Mouse (Mus musculus) liver, embryonic 15.5 days (tissue): ENCODE results near the gene Iscu. TPM values are rescaled to one million over a fixed set of nuclear protein-coding genes. Genes with fewer than 3 reads are reported as not detected.
"Not testable (repeated sequence)": the region's sequence is repeated elsewhere in the genome, so short reads cannot be mapped to it uniquely, and the experiment has no call there.

Source experiments
- ATAC-seq: fragments of 200-750 bp; cut with Nextera tagmentation; 2 replicates; pipeline ENCODE4 v1.8.0; 2017; ENCODE audit warnings: moderate number of reproducible peaks, mild to moderate bottlenecking, moderate library complexity; ENCODE audit not compliant: insufficient read depth
- H3K27ac ChIP-seq: fragments of 300-500 bp; sonication (generic); replicated peaks from 2 replicates; pipeline ENCODE4 v1.5.1; 2015; ENCODE audit warnings: mild to moderate bottlenecking, inconsistent platforms
- H3K27me3 ChIP-seq: fragments of 300-500 bp; sonication (generic); 2 replicates; pipeline ENCODE4 v1.6.1; 2015; ENCODE audit warnings: mild to moderate bottlenecking, inconsistent platforms
- H3K36me3 ChIP-seq: fragments of 300-500 bp; sonication (generic); replicated peaks from 2 replicates; pipeline ENCODE4 v1.6.1; 2015; ENCODE audit warnings: moderate library complexity, mild to moderate bottlenecking, inconsistent platforms
- H3K4me1 ChIP-seq: fragments of 300-500 bp; sonication (generic); replicated peaks from 2 replicates; pipeline ENCODE4 v1.6.1; 2015; ENCODE audit warnings: inconsistent platforms
- H3K4me2 ChIP-seq: fragments of 300-500 bp; sonication (generic); 2 replicates; pipeline ENCODE4 v1.6.1; 2015; ENCODE audit warnings: moderate library complexity, mild to moderate bottlenecking, inconsistent platforms
- H3K4me3 ChIP-seq: fragments of 300-500 bp; sonication (generic); replicated peaks from 2 replicates; pipeline ENCODE4 v1.5.1; 2015; ENCODE audit warnings: mild to moderate bottlenecking, inconsistent platforms
- H3K9ac ChIP-seq: fragments of 300-500 bp; sonication (generic); 2 replicates; pipeline ENCODE4 v1.6.1; 2015; ENCODE audit warnings: moderate library complexity, mild to moderate bottlenecking, inconsistent platforms
- H3K9me3 ChIP-seq: fragments of 300-500 bp; sonication (generic); replicated peaks from 2 replicates; pipeline ENCODE4 v1.6.1; 2016; ENCODE audit warnings: inconsistent platforms
- WGBS: fragments of 180-500 bp; shearing (Covaris S2); methylation state at CpG from one replicate; pipeline ENCODE4 v1.1.7; 2015; ENCODE audit warnings: mixed read lengths; ENCODE audit not compliant: insufficient replicate concordance; 5-methylcytosine and 5-hydroxymethylcytosine counted together
- polyA plus RNA-seq: library from polyadenylated mRNA; unstranded; fragments of >200 nt; fragmentation: Nextera tagmentation; extraction: Ambion mirVana; gene quantifications from 2 replicates; pipeline ENCODE4 v1.2.1, GENCODE M21; 2015

The Iscu gene
- polyA plus RNA-seq, 1 experiment from 2014 or later = 79.1 TPM

DNA sequence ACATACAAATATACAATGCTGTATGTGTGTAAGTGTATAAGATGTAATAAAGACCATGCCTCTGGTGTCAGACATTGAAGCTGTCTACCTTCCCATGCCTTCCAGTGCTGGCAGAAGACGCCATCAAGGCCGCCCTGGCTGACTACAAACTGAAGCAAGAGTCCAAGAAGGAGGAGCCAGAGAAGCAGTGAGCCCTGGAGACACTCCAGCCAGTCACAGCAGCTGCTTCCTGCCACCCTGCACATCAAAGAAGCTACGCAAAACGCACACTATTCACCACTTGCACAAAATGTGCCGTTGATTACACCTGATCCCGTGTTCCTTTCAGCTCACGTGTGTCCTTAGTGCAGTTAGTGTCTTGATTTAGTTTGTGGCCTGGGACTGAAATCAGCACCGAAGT lies 5.2 kb downstream of the Iscu start:
- not testable (repeated sequence) for H3K4me2 ChIP-seq, H3K27ac ChIP-seq, H3K4me3 ChIP-seq, H3K27me3 ChIP-seq, H3K9ac ChIP-seq, ATAC-seq, H3K9me3 ChIP-seq
- WGBS = 90% methylated on average over 8 of the region's 8 CpGs
- Histone ChIP-seq H3K4me1 (peaks cover 17% of the 10 kb centered on the region), H3K36me3 (peaks cover 47% of the 10 kb centered on the region)

DNA sequence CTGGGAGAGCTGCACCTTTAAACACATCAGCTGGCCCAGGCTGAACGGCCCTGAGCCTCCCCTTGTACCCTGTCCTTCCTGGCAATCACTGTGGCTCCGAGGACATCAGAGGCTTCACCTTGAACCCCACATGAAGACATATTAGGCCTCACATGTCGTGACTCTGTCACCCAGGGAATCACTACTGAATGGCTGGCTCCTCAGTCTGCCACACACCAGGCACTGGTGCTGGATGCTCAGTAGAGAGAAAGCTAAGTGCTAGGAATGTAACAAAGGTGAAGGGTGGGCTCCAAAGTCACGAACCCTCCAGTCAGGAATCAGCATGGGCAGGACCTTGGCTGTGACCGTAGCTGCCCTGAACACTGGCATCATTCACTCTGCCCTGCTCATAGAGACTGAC lies 7.0 kb downstream of the Iscu start:
- WGBS = 60% methylated on average over 5 of the region's 5 CpGs
- Histone ChIP-seq H3K27ac (no peak overlapping the region), H3K9me3 (no peaks in the 10 kb centered on the region), H3K4me3 (no peak overlapping the region), H3K4me2 (no peak overlapping the region), H3K4me1 (peaks cover 3% of the 10 kb centered on the region; the same call in 1 of the 2 replicates), H3K9ac (no peak overlapping the region), H3K36me3 (peaks cover 41% of the 10 kb centered on the region), H3K27me3 (peaks cover 16% of the 10 kb centered on the region)
- ATAC-seq = no peak

DNA sequence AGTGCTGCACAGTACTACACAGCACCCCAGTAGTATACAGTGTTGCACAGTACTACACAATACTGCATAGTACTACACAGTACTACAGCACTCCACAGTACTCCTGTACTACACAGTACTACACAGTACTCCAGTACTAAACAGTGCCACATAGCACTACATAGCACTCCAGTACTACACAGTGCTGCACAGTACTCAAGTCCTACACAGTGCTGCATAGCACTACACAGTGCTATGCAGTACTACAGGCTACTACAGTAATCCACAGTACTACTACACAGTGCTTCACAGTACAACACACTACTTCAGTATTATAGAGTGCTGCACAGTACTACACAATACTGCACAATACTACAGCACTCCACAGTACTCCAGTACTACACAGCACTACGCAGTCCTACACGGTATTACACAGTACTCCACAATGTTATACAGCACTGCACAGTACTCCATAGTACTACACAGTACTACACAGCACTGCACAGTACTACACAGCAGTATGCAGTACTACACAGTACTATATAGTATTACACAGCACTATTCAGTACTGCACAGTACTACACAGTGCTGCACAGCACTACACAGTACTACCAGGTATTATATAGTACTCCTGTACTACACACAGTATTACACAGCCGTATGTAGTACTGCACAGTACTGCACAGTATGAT lies 7.7 kb downstream of the Iscu start:
- 79% methylated on average over 3 of the region's 3 CpGs for WGBS
- H3K9me3 ChIP-seq = no peaks in the 10 kb centered on the region
- no peak for ATAC-seq
- no peak overlapping the region for H3K4me2 ChIP-seq
- no peak overlapping the region for H3K9ac ChIP-seq
- peaks cover 3% of the 10 kb centered on the region; the same call in 1 of the 2 replicates for H3K4me1 ChIP-seq
- peaks cover 16% of the 10 kb centered on the region for H3K27me3 ChIP-seq
- H3K36me3 ChIP-seq = peaks cover 35% of the 10 kb centered on the region
- no peak overlapping the region for H3K4me3 ChIP-seq
- H3K27ac ChIP-seq = no peak overlapping the region

DNA sequence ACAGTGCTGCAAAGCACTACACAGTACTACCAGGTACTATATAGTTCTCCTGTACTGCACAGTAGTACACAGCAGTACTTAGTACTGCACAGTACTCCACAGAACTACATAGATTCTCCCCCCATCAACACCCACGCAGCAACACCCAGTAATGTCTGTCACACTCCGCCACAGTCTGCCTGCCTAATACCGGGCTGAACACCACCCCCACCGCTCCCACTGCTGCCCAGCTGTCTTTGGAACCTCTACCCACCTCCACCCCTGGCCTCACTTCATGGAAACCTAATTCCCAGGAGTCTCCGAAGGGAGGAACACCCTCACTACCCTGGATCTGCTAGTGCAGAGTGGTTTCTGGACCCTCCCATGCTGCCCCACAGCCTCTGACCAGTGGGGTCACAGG lies 8.2 kb downstream of the Iscu start:
- peaks cover 29% of the 10 kb centered on the region for H3K36me3 ChIP-seq
- H3K4me1 ChIP-seq = peaks cover 3% of the 10 kb centered on the region; the same call in 1 of the 2 replicates
- no peak overlapping the region for H3K27ac ChIP-seq
- H3K4me3 ChIP-seq = no peak overlapping the region
- no peak overlapping the region for H3K4me2 ChIP-seq
- no peak overlapping the region for H3K9ac ChIP-seq
- H3K27me3 ChIP-seq = peaks cover 16% of the 10 kb centered on the region
- ATAC-seq = no peak
- WGBS = 76% methylated on average over 5 of the region's 5 CpGs
- H3K9me3 ChIP-seq = no peaks in the 10 kb centered on the region

DNA sequence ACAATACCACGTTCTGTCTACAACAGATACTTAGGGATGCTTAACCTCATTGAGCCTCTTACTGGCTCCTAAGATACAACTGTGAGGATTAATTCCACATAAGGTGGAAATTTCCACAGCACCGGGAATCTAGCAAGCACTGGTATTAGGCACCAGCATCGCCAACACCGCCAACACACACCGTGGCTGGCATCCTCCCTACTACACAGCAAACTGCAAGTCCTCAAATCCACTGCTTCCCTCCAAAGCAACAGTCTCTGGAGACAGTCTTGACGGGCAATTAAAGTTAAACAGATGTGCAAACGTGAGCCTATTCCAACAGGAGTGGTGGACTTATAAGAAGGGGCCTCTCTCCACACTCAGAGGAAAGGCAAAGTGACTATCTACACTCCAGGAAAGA lies 8.7 kb downstream of the Iscu start:
- H3K27ac ChIP-seq = no peak overlapping the region
- no peak for ATAC-seq
- H3K4me2 ChIP-seq = no peak overlapping the region
- WGBS = 67% methylated on average over 7 of the region's 7 CpGs
- no peaks in the 10 kb centered on the region for H3K9me3 ChIP-seq
- H3K9ac ChIP-seq = no peak overlapping the region
- H3K4me3 ChIP-seq = no peak overlapping the region
- H3K27me3 ChIP-seq = peaks cover 16% of the 10 kb centered on the region
- peaks cover 3% of the 10 kb centered on the region; the same call in 1 of the 2 replicates for H3K4me1 ChIP-seq
- H3K36me3 ChIP-seq = peaks cover 25% of the 10 kb centered on the region

DNA sequence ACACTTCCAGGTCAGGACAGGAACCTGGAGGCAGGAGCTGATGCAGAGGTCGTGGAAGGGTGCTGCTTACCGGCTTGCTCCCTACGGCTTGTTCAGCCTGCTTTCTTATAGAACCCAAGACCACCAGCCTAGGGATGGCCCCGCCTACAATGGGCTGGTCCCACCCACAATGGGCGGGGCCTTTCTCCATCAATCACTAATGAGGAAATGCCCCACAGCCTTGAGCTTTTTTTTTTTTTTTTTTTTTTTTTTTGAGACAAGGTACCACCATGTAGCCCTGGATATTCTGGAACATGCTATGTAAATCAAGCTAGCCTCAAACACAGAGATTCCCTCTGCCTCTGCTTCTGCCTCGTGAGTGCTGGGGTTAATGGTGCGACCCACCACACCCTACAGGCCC lies 9.3 kb downstream of the Iscu start:
- WGBS = 64% methylated on average over 7 of the region's 7 CpGs
- H3K4me2 ChIP-seq = no peak overlapping the region
- H3K4me3 ChIP-seq = no peak overlapping the region
- no peak overlapping the region for H3K9ac ChIP-seq
- H3K27ac ChIP-seq = no peak overlapping the region
- no peaks in the 10 kb centered on the region for H3K9me3 ChIP-seq
- H3K4me1 ChIP-seq = 0 out of 2 replicates have a peak, but pooled peaks cover 3% of the 10 kb centered on the region
- H3K36me3 ChIP-seq = peaks cover 18% of the 10 kb centered on the region
- no peak for ATAC-seq
- H3K27me3 ChIP-seq = peaks cover 16% of the 10 kb centered on the region

DNA sequence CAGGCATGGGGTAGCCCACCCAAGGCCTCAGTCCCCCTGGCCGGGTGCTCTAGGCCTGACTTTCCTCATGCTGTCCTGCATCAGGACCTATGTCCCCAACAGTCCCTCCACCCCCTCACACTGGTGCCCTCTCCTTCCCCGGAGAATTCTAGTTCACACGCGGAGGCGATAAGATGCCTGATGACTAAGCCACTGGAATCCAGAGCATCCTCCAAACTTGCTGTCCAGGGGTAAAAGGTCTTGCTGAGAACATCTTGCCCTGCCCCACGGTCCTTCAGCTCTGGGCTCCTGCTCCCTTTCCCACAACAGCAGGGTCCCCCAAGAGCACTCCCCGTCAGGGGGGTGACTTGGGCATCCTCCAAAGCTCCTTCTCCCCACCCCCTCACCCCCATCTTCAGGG lies 10.1 kb downstream of the Iscu start:
- Histone ChIP-seq H3K9ac (no peak overlapping the region), H3K27ac (no peak overlapping the region), H3K4me2 (no peak overlapping the region), H3K27me3 (peaks cover 16% of the 10 kb centered on the region), H3K4me1 (0 out of 2 replicates have a peak, but pooled peaks cover 6% of the 10 kb centered on the region), H3K4me3 (no peak overlapping the region), H3K36me3 (peaks cover 11% of the 10 kb centered on the region; the same call in 1 of the 2 replicates), H3K9me3 (no peaks in the 10 kb centered on the region)
- WGBS = 71% methylated on average over 7 of the region's 7 CpGs
- ATAC-seq = no peak

DNA sequence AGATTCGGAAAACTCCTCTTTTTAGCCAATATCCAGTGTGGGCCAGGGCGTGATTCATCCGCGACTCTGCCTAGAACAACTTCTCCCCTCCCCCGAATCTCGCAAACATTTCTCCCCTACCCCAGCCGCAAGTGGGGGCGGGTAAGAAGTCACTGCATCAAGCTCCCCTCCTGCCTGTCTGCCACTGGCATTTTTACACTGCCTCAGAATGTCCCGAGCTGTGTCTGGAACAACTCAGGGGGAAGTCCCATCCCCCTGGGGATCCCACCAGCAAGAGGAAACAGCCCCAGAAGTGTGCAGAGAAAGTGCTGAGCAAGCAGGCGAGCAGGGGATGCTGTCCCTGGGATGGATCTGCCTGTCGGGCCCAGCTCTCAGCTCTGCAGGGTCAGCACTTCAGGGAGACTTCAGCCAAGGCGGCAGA lies 11.0 kb downstream of the Iscu start:
- Histone ChIP-seq H3K27ac (0 out of 2 replicates have a peak overlapping the region, but pooled peaks have one; percentile 9), H3K27me3 (peaks cover 16% of the 10 kb centered on the region), H3K4me2 (no peak overlapping the region), H3K4me1 (peaks cover 6% of the 10 kb centered on the region; the same call in 1 of the 2 replicates), H3K36me3 (peaks cover 2% of the 10 kb centered on the region; the same call in 1 of the 2 replicates), H3K9ac (no peak overlapping the region), H3K4me3 (no peak overlapping the region), H3K9me3 (no peaks in the 10 kb centered on the region)
- 22% methylated on average over 12 of the region's 12 CpGs for WGBS
- peak; percentile 35; the same call in 1 of the 2 replicates for ATAC-seq

DNA sequence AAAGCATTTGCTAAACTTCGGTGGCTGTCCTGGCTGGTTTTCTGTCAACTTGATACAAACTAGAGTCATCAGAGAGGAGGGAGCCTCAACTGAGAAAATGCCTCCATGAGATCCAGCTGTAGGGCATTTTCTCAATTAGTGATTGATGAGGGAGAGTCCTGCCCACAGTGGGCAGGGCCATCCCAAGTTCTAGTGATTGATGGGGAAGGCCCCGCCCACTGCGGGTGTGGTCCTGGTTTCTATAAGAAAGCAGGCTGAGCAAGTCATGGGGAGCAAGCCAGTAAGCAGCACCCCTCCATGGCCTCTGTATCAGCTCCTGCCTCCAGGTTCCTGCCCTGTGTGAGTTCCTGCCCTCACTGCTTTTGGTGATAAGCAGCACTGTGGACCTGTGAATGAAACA lies 11.6 kb downstream of the Iscu start:
- not testable (repeated sequence) for H3K36me3 ChIP-seq, H3K9me3 ChIP-seq, H3K4me3 ChIP-seq, H3K4me2 ChIP-seq, ATAC-seq, H3K9ac ChIP-seq, H3K4me1 ChIP-seq
- WGBS = 27% methylated on average over 3 of the region's 3 CpGs
- H3K27ac ChIP-seq = 0 out of 2 replicates have a peak overlapping the region, but pooled peaks have one; percentile 38
- peaks cover 16% of the 10 kb centered on the region for H3K27me3 ChIP-seq

DNA sequence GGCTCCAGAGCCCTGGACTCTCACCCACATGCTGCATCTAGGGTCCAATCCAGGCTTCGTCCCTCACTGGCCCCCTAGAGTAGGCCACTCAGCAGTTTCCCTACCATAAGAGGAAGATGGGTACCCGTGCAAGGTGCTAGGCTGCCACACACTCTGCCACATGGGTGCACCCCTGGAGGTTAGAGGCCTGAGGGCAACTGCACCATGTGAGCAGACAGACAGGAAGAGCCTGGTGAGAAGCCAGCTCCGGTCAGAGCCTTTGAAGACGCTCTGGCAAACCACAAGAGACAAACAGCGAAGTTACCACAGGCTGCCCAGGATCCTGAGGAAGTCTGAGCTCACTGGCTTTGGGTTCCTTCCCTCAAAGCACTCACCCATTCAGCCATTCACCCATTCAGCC lies 14.4 kb downstream of the Iscu start:
- Histone ChIP-seq H3K4me1 (peaks cover 25% of the 10 kb centered on the region), H3K27ac (no peak overlapping the region), H3K4me2 (no peak overlapping the region), H3K4me3 (no peak overlapping the region), H3K9ac (no peak overlapping the region), H3K36me3 (no peaks in the 10 kb centered on the region), H3K9me3 (no peaks in the 10 kb centered on the region), H3K27me3 (peaks cover 16% of the 10 kb centered on the region)
- no peak for ATAC-seq
- 21% methylated on average over 5 of the region's 5 CpGs for WGBS

DNA sequence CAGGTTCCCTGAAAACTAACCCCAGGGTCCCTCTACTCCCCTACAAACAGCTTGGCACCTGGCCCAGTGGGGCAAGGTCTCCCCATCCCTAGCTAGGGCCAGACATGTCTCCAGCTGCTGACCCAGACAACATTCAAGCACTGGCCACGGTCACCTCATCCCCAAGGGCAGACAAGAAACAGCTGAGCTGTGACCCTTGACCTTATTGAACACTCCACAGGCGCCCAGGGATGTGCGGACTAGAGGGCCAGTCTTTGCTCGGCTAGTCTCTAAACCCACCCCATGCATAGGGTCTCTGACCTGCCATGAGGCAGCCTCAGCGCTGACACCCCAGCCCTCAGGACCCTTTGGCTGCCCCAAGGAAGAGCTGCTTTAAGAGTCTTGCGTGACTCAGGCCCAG lies 16.1 kb downstream of the Iscu start:
- Histone ChIP-seq H3K4me1 (peaks cover 25% of the 10 kb centered on the region), H3K27ac (no peak overlapping the region), H3K9ac (no peak overlapping the region), H3K36me3 (no peaks in the 10 kb centered on the region), H3K4me3 (no peak overlapping the region), H3K4me2 (no peak overlapping the region), H3K27me3 (peaks cover 2% of the 10 kb centered on the region), H3K9me3 (no peaks in the 10 kb centered on the region)
- no peak for ATAC-seq
- 46% methylated on average over 6 of the region's 6 CpGs for WGBS
